Mouse (Mus musculus) brain, adult 10 weeks (tissue): Measurements from ENCODE around the gene Dapl1. TPM values are rescaled to one million over a fixed set of nuclear protein-coding genes. Genes with fewer than 3 reads are reported as not detected.

Experiments
- polyA plus RNA-seq: library from polyadenylated mRNA; stranded (reverse); fragments of 350-450 nt; fragmentation: Illumina TruSeq; extraction: RNeasy Lipid Tissue Mini Kit (QIAGEN cat#74804); gene quantifications from one replicate; pipeline ENCODE4 v1.2.3, GENCODE M21; 2015; ENCODE audit warnings: low read depth, low replicate concordance

Dapl1 gene
- polyA plus RNA-seq = 2.4 TPM

GRCm38 (mm10) chr2:59484438-59484837, at the start of gene Dapl1:
Gene Dapl1 (plus strand): TSS chr2:59484653.

Other genes with a start within 250 kb of the Dapl1 start
- gene Tanc1, start 127.4 kb downstream of the Dapl1 start, polyA plus RNA-seq = 22.9 TPM